Mouse (Mus musculus): ENCODE measurements around the gene Nos1ap. TPM values are rescaled to one million over a fixed set of nuclear protein-coding genes. Genes with fewer than 3 reads are reported as not detected.

Gene Nos1ap
- polyA plus RNA-seq, 1 experiment: 20.0 TPM

- Histone ChIP-seq H3K36me3 (ENCODE audit: control insufficient read depth, insufficient read depth, low read length) (no peaks in the 10 kb centered on the region), H3K27me3 (replicated peaks; ENCODE audit: control insufficient read depth, insufficient read depth, low read length) (no peaks in the 10 kb centered on the region), H3K27ac (ENCODE audit: insufficient read depth, low read depth, low read length) (no peak overlapping the region), H3K4me3 (ENCODE audit: insufficient read depth, low read depth, low read length) (no peak overlapping the region), H3K4me1 (ENCODE audit: control insufficient read depth, insufficient read depth, low read length) (peaks cover 5% of the 10 kb centered on the region)
- TF ChIP-seq POLR2A (IDR thresholded peaks at IDR 0.05; ENCODE audit: low read depth, low read length) (no peak), CTCF (conservative IDR thresholded peaks at IDR 0.05; ENCODE audit: insufficient read depth, insufficient read length, low read depth, low read length) (no peak)
- 91% methylated on average over 14 of the region's 14 CpGs for WGBS
- no peak for DNase-seq
Measured at GRCm38 (mm10) chr1:170548192-170548795, 41.4 kb downstream of the Nos1ap start.

GRCm38 (mm10) chr1:170546297-170546696, 43.4 kb downstream of the Nos1ap start:
- 94% methylated on average over 4 of the region's 4 CpGs for WGBS
- TF ChIP-seq POLR2A (IDR thresholded peaks at IDR 0.05; ENCODE audit: low read depth, low read length): no peak
- no peak for TF ChIP-seq CTCF (conservative IDR thresholded peaks at IDR 0.05; ENCODE audit: insufficient read depth, insufficient read length, low read depth, low read length)

GRCm38 (mm10) chr1:170545286-170545685, 44.4 kb downstream of the Nos1ap start:
- H3K4me1 ChIP-seq (ENCODE audit: control insufficient read depth, insufficient read depth, low read length): no peaks in the 10 kb centered on the region
- H3K36me3 ChIP-seq (ENCODE audit: control insufficient read depth, insufficient read depth, low read length): no peaks in the 10 kb centered on the region
- 91% methylated on average over 6 of the region's 6 CpGs for WGBS
- H3K27ac ChIP-seq (ENCODE audit: insufficient read depth, low read depth, low read length): no peak overlapping the region
- no peak for TF ChIP-seq POLR2A (IDR thresholded peaks at IDR 0.05; ENCODE audit: low read depth, low read length)
- TF ChIP-seq CTCF (conservative IDR thresholded peaks at IDR 0.05; ENCODE audit: insufficient read depth, insufficient read length, low read depth, low read length): no peak
- DNase-seq: no peak
- H3K4me3 ChIP-seq (ENCODE audit: insufficient read depth, low read depth, low read length): no peak overlapping the region
- no peaks in the 10 kb centered on the region for H3K27me3 ChIP-seq (replicated peaks; ENCODE audit: control insufficient read depth, insufficient read depth, low read length)

More at GRCm38 (mm10) chr1:170546297-170546696, 43.4 kb downstream of the Nos1ap start:
- Histone ChIP-seq H3K27ac (ENCODE audit: insufficient read depth, low read depth, low read length) (no peak overlapping the region), H3K4me3 (ENCODE audit: insufficient read depth, low read depth, low read length) (no peak overlapping the region), H3K4me1 (ENCODE audit: control insufficient read depth, insufficient read depth, low read length) (peaks cover 5% of the 10 kb centered on the region), H3K27me3 (replicated peaks; ENCODE audit: control insufficient read depth, insufficient read depth, low read length) (no peaks in the 10 kb centered on the region), H3K36me3 (ENCODE audit: control insufficient read depth, insufficient read depth, low read length) (no peaks in the 10 kb centered on the region)
- no peak for DNase-seq

- TF ChIP-seq CTCF (conservative IDR thresholded peaks at IDR 0.05; ENCODE audit: insufficient read depth, insufficient read length, low read depth, low read length) (no peak), POLR2A (IDR thresholded peaks at IDR 0.05; ENCODE audit: low read depth, low read length) (no peak)
- WGBS: 77% methylated on average over 3 of the region's 3 CpGs
- Histone ChIP-seq H3K4me3 (ENCODE audit: insufficient read depth, low read depth, low read length) (no peak overlapping the region), H3K4me1 (ENCODE audit: control insufficient read depth, insufficient read depth, low read length) (peaks cover 24% of the 10 kb centered on the region), H3K27me3 (replicated peaks; ENCODE audit: control insufficient read depth, insufficient read depth, low read length) (no peaks in the 10 kb centered on the region), H3K27ac (ENCODE audit: insufficient read depth, low read depth, low read length) (no peak overlapping the region), H3K36me3 (ENCODE audit: control insufficient read depth, insufficient read depth, low read length) (no peaks in the 10 kb centered on the region)
- no peak for DNase-seq
Measured at GRCm38 (mm10) chr1:170539507-170539906, 50.2 kb downstream of the Nos1ap start.

GRCm38 (mm10) chr1:170538481-170539061, 51.1 kb downstream of the Nos1ap start:
- Histone ChIP-seq H3K4me3 (ENCODE audit: insufficient read depth, low read depth, low read length) (no peak overlapping the region), H3K36me3 (ENCODE audit: control insufficient read depth, insufficient read depth, low read length) (no peaks in the 10 kb centered on the region), H3K27ac (ENCODE audit: insufficient read depth, low read depth, low read length) (no peak overlapping the region), H3K4me1 (ENCODE audit: control insufficient read depth, insufficient read depth, low read length) (peaks cover 30% of the 10 kb centered on the region), H3K27me3 (replicated peaks; ENCODE audit: control insufficient read depth, insufficient read depth, low read length) (no peaks in the 10 kb centered on the region)
- DNase-seq: peak; percentile 90
- TF ChIP-seq CTCF (conservative IDR thresholded peaks at IDR 0.05; ENCODE audit: insufficient read depth, insufficient read length, low read depth, low read length) (no peak), POLR2A (IDR thresholded peaks at IDR 0.05; ENCODE audit: low read depth, low read length) (no peak)
- 55% methylated on average over 9 of the region's 9 CpGs for WGBS

GRCm38 (mm10) chr1:170536344-170536743, 53.3 kb downstream of the Nos1ap start:
- WGBS: 90% methylated on average over 3 of the region's 3 CpGs
- Histone ChIP-seq H3K27ac (ENCODE audit: insufficient read depth, low read depth, low read length) (no peak overlapping the region), H3K4me3 (ENCODE audit: insufficient read depth, low read depth, low read length) (no peak overlapping the region), H3K4me1 (ENCODE audit: control insufficient read depth, insufficient read depth, low read length) (peaks cover 30% of the 10 kb centered on the region), H3K27me3 (replicated peaks; ENCODE audit: control insufficient read depth, insufficient read depth, low read length) (no peaks in the 10 kb centered on the region), H3K36me3 (ENCODE audit: control insufficient read depth, insufficient read depth, low read length) (no peaks in the 10 kb centered on the region)
- no peak for DNase-seq
- no peak for TF ChIP-seq POLR2A (IDR thresholded peaks at IDR 0.05; ENCODE audit: low read depth, low read length)
- no peak for TF ChIP-seq CTCF (conservative IDR thresholded peaks at IDR 0.05; ENCODE audit: insufficient read depth, insufficient read length, low read depth, low read length)

- H3K4me1 ChIP-seq (ENCODE audit: control insufficient read depth, insufficient read depth, low read length): peaks cover 30% of the 10 kb centered on the region
Measured at GRCm38 (mm10) chr1:170535221-170535620, 54.4 kb downstream of the Nos1ap start.

More at GRCm38 (mm10) chr1:170535221-170535620, 54.4 kb downstream of the Nos1ap start:
- Histone ChIP-seq H3K4me3 (ENCODE audit: insufficient read depth, low read depth, low read length) (no peak overlapping the region), H3K27me3 (replicated peaks; ENCODE audit: control insufficient read depth, insufficient read depth, low read length) (no peaks in the 10 kb centered on the region), H3K27ac (ENCODE audit: insufficient read depth, low read depth, low read length) (no peak overlapping the region), H3K36me3 (ENCODE audit: control insufficient read depth, insufficient read depth, low read length) (no peaks in the 10 kb centered on the region)
- TF ChIP-seq CTCF (conservative IDR thresholded peaks at IDR 0.05; ENCODE audit: insufficient read depth, insufficient read length, low read depth, low read length) (no peak), POLR2A (IDR thresholded peaks at IDR 0.05; ENCODE audit: low read depth, low read length) (no peak)
- WGBS: 67% methylated on average over 2 of the region's 2 CpGs
- DNase-seq: peak; percentile 53
